Mouse (Mus musculus) embryo, embryonic 9.5 days (tissue): Measurements from ENCODE around the gene Cachd1.

ENCODE experiments used
- DNase-seq: peaks from one replicate; pipeline ENCODE4 v3.0.0-alpha.2; 2017; ENCODE audit errors: extremely low spot score

The Cachd1 gene

DNA sequence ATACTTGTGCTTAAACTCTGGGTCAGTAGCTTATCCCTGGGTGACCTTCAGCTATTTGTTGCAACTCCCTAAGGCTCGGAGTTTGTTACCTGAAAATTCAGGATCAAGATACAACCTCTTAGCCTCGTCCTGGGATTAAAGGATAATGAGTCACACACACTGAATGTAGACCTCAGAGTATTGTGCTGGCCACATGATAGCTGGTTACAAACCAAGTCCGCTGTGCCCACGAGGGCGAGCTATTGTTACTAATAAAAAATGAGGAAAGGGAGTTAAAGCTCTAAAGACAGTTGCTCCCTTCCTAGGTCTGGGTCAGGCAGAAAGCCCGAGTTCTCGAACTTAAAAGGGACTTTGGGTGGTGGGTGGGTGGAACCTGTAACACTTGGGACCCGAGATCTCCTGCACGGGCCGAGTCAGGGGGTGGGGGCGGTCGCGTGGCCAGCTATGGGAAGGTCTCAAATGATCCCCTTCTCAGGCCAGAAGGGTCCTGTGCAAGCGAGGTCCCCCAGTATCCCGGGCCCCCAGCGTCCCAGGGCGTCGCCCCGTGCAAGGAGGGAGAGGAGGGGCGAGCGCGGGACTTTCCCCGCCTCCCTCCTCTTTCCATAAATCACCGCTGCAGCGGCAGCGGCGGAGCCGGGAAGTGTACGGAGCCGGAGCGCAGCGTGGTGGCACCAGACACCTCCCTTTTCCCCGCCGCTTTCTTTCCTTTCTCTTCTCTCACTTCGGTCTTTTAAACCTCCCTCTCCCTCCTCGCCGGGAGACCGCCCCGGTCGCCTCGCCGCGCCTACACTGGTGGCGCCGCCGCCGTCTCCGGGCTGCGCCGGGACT, at the start of gene Cachd1:
Gene Cachd1 (plus strand): TSS at position 633 of the 828 bp plus-strand sequence.
- DNase-seq = peak; percentile 85

- DNase-seq = peak; percentile 16
Measured at GRCm38 (mm10) chr4:100728896-100729479, 47.5 kb upstream of the Cachd1 start.

GRCm38 (mm10) chr4:100735098-100735935, 41.2 kb upstream of the Cachd1 start:
- no peak for DNase-seq

DNA sequence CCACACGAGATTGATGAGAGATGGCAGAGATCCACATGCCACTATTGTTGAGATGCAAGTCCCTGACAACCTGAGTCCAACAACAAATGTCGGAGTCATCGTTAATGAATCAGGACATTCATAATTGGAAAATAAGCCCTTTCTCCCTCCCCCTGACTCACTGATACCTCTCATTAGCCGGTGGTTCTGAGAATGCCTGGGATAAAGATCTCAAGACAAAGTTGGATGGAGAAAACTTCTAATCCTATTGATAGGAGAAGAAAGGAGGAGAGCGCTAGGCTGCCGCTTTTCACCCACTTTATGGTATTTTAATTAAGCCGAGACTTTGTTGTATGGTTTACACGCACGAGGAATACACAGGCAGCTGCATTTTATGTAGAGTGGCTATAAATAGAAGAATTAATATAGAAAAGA, 40.5 kb upstream of the Cachd1 start:
- DNase-seq = no peak

DNA sequence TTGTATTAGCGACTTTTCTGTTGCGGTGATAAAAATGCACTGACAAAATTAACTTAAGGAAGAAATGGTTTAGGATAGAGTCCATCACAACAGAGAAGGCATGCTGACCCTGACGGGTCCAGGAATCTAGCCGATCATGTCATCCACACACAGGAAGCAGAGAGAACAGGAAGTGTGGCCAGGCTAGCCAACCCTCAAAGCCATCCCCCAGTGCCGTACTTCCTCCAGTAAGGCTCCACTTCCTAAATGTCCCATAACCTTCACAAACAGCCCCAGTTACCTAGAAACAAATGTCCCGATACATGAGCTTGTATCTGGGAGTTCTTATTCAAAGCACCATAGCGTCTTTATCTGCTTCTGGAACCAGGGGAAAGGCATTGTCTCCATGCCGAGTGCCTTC, 32.9 kb upstream of the Cachd1 start:
- DNase-seq = no peak

GRCm38 (mm10) chr4:100752278-100752677, 24.2 kb upstream of the Cachd1 start:
- DNase-seq = no peak

DNA sequence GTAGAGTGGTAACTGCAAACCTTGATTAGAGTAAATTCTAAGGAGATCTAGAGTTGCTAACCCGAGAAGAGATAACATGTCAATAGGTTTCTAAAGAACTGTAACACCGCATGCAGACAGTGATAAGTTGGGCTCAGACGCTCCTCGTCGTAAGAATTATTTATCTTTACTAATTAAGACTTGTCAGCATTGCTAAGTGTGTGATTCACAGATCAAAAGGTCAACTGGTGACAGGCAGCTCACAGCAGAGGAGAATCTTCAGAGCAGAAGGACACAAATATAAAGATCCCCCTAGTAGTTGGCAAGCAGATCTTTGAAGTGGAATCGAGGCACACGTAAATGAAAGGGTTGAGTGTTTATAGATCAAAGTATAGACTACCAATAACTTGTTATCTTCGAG, 20.8 kb upstream of the Cachd1 start:
- no peak for DNase-seq

DNA sequence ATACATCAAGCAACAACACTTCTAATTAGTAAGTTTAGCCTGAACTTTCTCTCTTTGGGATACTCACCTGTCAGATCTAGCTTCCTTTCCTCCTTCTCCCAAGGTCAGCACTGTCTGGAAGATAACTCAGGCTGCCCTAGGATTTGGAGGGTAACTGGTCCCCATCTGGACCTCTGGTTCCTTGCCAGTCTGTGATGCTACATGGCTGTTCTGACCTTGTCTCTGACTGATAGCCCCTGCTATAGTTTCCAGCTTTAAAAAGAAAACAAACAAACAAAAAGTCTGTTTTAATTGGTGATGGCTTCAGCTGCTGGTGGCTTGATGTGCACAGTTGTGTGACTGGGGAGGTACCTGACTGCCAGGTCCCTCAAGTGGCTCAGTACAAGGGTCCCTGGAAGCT, 20.0 kb upstream of the Cachd1 start:
- DNase-seq = no peak

DNA sequence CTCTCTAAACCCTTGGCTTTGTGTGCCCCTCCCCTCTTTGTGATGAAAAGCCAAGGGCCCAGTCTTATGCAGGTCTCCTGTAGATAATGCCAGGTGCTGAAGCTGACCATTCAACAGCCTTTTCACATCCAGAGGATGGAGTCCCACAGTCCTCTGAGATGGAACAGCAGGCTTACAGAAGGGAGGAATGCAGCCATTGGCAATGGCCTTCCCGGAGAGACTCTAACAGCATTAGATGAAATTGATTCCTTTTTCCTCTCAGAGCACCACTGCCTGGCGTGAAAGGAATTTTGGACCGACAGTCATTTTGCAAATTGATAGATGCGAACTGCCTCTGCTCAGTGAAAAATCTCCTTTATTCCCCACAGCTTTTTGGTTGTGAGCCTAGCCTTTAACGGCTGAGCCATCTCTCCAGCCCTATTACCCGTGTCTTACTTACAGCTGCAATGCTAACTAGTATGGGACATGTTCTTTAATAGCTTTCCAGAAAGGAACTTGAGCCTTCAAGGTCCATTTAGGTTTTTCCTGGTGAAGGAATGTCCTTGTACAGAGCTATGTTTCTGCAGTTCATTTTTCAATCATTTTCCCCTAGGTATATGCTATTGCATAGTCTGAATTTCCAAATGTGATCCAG, 18.1 kb upstream of the Cachd1 start:
- no peak for DNase-seq

DNA sequence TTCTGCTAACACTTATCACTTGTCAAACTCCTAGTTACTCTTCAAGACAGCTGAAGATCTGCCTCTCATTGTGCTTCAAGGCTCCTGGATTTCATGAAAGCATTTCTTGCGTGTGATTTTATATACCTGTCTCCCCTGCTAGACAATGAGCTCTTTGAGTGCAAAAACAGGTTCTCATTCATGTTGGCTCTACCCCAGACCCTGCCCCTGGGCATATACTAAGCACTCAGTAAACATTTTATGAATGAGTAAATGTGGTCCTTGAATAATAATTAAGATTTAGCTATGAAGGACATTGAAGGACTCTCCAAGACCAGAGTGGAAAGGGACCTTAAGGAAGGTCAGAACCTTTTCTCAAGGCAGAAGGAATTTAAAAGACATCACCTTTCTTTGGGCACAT, 16.9 kb upstream of the Cachd1 start:
- no peak for DNase-seq

- no peak for DNase-seq
Measured at GRCm38 (mm10) chr4:100760416-100760815, 16.1 kb upstream of the Cachd1 start.

- no peak for DNase-seq
Measured at GRCm38 (mm10) chr4:100768606-100769005, 7.9 kb upstream of the Cachd1 start.

DNA sequence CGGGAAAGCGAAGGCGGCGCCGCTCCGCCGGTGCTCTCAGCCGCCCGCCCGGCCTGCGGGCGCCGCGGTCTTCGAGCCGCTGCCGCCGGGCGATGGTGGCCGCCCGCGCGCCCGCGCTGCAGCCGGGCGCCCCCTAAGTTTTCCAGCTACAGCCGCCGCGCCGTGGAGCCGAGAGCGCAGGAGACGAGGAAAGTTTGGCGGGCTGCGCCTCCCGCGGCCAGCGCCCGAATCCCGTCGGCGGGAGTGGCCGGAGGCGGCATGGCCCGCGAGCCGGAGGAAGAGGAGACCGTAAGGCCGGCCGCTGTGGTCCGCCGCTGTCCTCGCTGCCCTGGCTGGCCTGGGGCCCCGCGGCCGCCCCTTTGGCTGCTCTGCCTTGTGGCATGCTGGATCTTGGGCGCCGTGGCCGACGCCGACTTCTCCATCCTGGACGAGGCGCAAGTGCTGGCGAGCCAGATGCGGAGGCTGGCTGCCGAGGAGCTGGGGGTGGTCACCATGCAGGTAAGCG, 448 bp downstream of the Cachd1 start:
- DNase-seq = no peak

DNA sequence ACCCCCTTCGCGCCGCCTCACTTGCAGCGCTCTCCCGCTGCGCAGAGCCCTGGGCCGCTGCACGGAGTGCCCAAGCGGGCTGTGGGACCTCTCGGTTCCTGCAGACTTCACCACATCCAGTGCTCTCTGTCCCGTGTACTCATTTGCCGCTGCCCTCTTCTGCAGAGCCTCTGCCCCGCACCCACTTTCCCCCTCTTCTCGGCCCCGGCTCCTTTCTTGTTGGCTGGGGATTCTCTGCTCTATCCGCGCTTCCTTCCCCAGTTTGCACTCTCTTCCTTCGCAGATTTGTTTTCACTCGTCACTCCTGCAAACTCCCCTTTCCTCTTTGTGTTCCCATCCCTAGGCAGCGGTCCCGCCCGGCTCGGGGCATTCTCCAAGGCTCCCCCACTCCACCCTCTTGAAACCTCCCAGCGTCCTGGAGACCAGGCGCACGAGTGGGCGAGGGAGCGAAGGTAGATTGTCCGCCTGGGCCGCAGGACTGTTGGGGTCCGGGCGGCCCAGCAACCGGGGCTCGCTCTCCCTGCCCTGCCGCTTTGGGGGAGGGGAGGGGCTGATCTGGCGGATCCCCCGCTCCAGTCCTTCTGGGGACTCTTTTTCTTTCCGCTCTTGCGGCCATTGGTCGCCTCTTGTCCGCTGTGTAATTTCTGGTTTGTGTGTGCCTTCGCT, 1.0 kb downstream of the Cachd1 start:
- DNase-seq = peak; percentile 75

DNA sequence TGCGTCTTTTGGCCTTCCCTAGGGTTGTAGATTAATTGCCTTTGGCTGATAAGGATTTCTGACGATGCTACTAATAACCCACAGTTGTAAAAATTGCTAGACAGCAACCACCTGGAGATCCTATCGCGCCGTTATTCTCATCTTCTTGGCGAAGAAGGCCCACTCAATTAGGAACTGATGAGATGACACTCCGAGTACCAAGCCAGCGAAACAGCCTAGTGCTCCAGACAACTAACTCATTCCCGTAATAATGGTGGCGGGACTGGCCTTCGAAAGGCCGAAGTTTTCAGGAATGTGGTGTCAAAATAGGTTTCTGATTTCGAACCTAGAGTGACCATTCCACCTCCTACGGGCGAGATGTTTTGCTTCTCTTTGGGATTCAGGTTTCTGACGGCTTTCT, 1.6 kb downstream of the Cachd1 start:
- DNase-seq = peak; percentile 53

GRCm38 (mm10) chr4:100779023-100779422, 2.5 kb downstream of the Cachd1 start:
- no peak for DNase-seq

DNA sequence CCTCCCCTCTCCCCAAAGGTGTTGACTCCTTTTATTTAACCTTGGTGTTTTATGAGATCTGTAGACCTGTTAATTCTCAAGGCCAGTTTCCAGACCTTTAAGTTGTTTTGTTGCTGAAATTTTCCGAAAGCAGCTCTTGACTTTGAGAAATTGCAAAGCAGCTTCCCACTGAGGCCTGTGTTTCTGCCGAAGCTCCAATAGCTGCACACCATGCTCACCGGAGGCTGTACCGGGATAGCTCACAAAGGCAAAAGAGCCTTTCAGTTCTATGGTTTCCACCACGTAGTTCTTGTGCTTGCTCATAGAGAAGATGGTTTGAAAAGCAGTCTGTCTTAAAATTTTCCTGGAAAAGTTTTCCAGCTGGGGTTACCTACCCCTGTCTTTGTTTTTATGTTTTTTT, 3.2 kb downstream of the Cachd1 start:
- peak; percentile 31 for DNase-seq

DNA sequence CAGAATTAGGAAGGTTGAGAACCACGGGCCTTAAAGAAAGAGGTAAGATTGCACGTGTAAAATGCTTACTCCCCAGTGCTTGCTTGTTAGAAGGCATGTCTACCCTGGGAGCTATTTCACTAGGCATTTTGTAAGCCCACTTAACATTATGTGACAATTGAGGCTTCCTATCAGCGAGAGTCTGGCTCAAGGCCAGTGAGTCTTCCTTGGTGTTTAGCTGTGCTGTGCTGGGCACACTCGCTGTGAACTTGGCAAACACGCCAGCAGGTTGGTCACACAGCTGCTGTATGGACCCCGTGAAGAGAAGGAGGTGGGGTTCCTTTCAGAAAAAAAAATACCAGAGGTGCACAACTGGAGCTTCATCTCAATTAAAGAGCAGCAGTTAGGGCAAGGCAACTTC, 4.4 kb downstream of the Cachd1 start:
- no peak for DNase-seq

DNA sequence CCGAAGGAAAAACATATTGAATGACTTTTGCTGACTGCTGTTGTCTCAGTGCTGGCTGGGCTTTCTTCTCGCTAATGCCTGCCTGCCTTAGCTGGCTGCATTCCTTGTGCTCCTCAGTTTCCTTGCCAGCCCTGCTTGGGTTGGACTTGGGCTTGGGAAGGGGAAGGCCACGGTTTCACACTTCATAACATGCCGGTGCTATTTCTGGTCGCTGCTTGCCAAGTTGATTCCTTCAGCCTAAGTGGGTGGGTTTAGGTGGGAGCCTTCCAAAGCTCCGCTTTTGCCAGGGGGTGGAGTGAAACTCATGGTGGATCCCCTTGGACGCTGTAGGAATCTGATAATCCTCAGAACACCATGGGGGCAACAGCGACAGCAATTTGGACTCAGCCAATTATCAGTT, 5.9 kb downstream of the Cachd1 start:
- DNase-seq = no peak

GRCm38 (mm10) chr4:100782891-100783290, 6.4 kb downstream of the Cachd1 start:
- DNase-seq = no peak

DNA sequence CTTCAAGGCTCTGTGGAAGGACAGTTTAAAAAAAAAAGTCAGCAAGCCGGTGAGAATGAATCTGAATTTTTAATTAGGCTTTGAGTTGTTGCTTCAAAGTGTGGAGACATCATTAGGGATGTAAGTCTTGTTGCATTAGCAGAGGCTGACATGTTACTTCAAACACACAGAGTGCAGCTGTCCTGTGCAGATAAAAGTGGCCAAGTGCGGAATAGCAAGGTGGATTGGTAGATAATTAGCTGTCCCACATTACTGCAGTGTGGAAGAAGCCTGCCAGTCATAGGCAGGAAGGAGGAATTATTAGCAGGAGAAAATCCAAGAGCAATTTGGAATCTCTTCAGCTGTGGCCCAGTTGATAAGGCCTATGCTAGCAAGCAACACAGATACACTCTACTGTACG, 10.7 kb downstream of the Cachd1 start:
- DNase-seq = no peak
